Mouse (Mus musculus) midbrain, embryonic 16.5 days (tissue): ENCODE measurements around the gene Lrrc8d. TPM values are rescaled to one million over a fixed set of nuclear protein-coding genes. Genes with fewer than 3 reads are reported as not detected.
A peak's percentile ranks its signal among the peaks of the same experiment; 100 is the strongest.

Experiments
- ATAC-seq: fragments of 200-750 bp; cut with Nextera tagmentation; 2 replicates; pipeline ENCODE4 v1.8.0; 2017; ENCODE audit warnings: moderate TSS enrichment
- H3K27ac ChIP-seq: fragments of 300-500 bp; sonication (generic); 2 replicates; pipeline ENCODE4 v1.5.1; 2014; ENCODE audit warnings: mild to moderate bottlenecking, low read length, mixed read lengths
- H3K27me3 ChIP-seq: fragments of 300-500 bp; sonication (generic); 2 replicates; pipeline ENCODE4 v1.6.1; 2014; ENCODE audit warnings: low read depth, low read length, mixed read lengths; ENCODE audit not compliant: control insufficient read depth, insufficient read depth
- H3K36me3 ChIP-seq: fragments of 300-500 bp; sonication (generic); 2 replicates; pipeline ENCODE4 v1.6.1; 2014; ENCODE audit warnings: mild to moderate bottlenecking, low read length, moderate library complexity, mixed read lengths; ENCODE audit not compliant: control insufficient read depth, insufficient read depth
- H3K4me1 ChIP-seq: fragments of 300-500 bp; sonication (generic); 2 replicates; pipeline ENCODE4 v1.6.1; 2014; ENCODE audit warnings: mild to moderate bottlenecking, low read length, mixed read lengths; ENCODE audit not compliant: control insufficient read depth, insufficient read depth
- H3K4me2 ChIP-seq: fragments of 300-500 bp; sonication (generic); 2 replicates; pipeline ENCODE4 v1.6.1; 2014; ENCODE audit warnings: mild to moderate bottlenecking, low read length, mixed read lengths
- H3K4me3 ChIP-seq: fragments of 300-500 bp; sonication (generic); 2 replicates; pipeline ENCODE4 v1.5.1; 2014; ENCODE audit warnings: low read depth, mild to moderate bottlenecking, low read length, moderate library complexity, mixed read lengths
- H3K9ac ChIP-seq: fragments of 300-500 bp; sonication (generic); 2 replicates; pipeline ENCODE4 v1.6.1; 2014; ENCODE audit warnings: low read depth, low read length, mixed read lengths
- H3K9me3 ChIP-seq: fragments of 300-500 bp; sonication (generic); replicated peaks from 2 replicates; pipeline ENCODE4 v1.6.1; 2014; ENCODE audit warnings: mild to moderate bottlenecking, low read length, mixed read lengths; ENCODE audit not compliant: control insufficient read depth, poor library complexity, severe bottlenecking
- WGBS: fragments of 180-500 bp; shearing (Covaris S2); extraction: QIAGEN DNeasy Blood & Tissue Kit; methylation state at CpG from one replicate; pipeline ENCODE4 v1.1.7; 2014; 5-methylcytosine and 5-hydroxymethylcytosine counted together
- polyA plus RNA-seq: library from polyadenylated mRNA; unstranded; fragments of >200 nt; fragmentation: Nextera tagmentation; extraction: Ambion mirVana; gene quantifications from 2 replicates; pipeline ENCODE4 v1.2.1, GENCODE M21; 2015

Gene Lrrc8d
- polyA plus RNA-seq, 1 experiment from 2014 or later = 33.9 TPM

- no peaks in the 10 kb centered on the region for H3K36me3 ChIP-seq
- H3K4me3 ChIP-seq = no peak overlapping the region
- peaks cover 31% of the 10 kb centered on the region for H3K4me1 ChIP-seq
- no peaks in the 10 kb centered on the region for H3K9me3 ChIP-seq
- WGBS = 84% methylated on average over 5 of the region's 5 CpGs
- no peak overlapping the region for H3K27ac ChIP-seq
- H3K9ac ChIP-seq = no peak overlapping the region
- H3K27me3 ChIP-seq = no peaks in the 10 kb centered on the region
- no peak for ATAC-seq
- H3K4me2 ChIP-seq = no peak overlapping the region
These were observed 90.0 kb downstream of the Lrrc8d start for GRCm38 (mm10) chr5:105789801-105790200.

GRCm38 (mm10) chr5:105792331-105792801, 92.6 kb downstream of the Lrrc8d start:
- H3K27ac ChIP-seq = peak overlapping the region; percentile 58
- H3K36me3 ChIP-seq = no peaks in the 10 kb centered on the region
- H3K9me3 ChIP-seq = no peaks in the 10 kb centered on the region
- no peak overlapping the region for H3K4me3 ChIP-seq
- H3K4me2 ChIP-seq = peak overlapping the region; percentile 39
- peak; percentile 59 for ATAC-seq
- WGBS = 10% methylated on average over 8 of the region's 8 CpGs
- H3K9ac ChIP-seq = peak overlapping the region; percentile 33
- H3K27me3 ChIP-seq = no peaks in the 10 kb centered on the region
- H3K4me1 ChIP-seq = peaks cover 21% of the 10 kb centered on the region

GRCm38 (mm10) chr5:105792853-105793547, 93.2 kb downstream of the Lrrc8d start:
- no peaks in the 10 kb centered on the region for H3K9me3 ChIP-seq
- peaks cover 21% of the 10 kb centered on the region for H3K4me1 ChIP-seq
- H3K9ac ChIP-seq = peak overlapping the region; percentile 33
- H3K27me3 ChIP-seq = no peaks in the 10 kb centered on the region
- ATAC-seq = peak; percentile 72
- H3K27ac ChIP-seq = peak overlapping the region; percentile 58
- no peaks in the 10 kb centered on the region for H3K36me3 ChIP-seq
- whole genome bisulfite sequencing = 22% methylated on average over 13 of the region's 13 CpGs
- H3K4me3 ChIP-seq = no peak overlapping the region
- H3K4me2 ChIP-seq = peak overlapping the region; percentile 39

GRCm38 (mm10) chr5:105793548-105793940, 93.8 kb downstream of the Lrrc8d start:
- no peaks in the 10 kb centered on the region for H3K27me3 ChIP-seq
- H3K4me3 ChIP-seq = no peak overlapping the region
- H3K4me1 ChIP-seq = peaks cover 21% of the 10 kb centered on the region
- no peak for ATAC-seq
- 0 out of 2 replicates have a peak overlapping the region, but pooled peaks have one; percentile 22 for H3K27ac ChIP-seq
- WGBS = 31% methylated on average over 5 of the region's 5 CpGs
- H3K9me3 ChIP-seq = no peaks in the 10 kb centered on the region
- no peak overlapping the region for H3K9ac ChIP-seq
- H3K36me3 ChIP-seq = no peaks in the 10 kb centered on the region
- no peak overlapping the region for H3K4me2 ChIP-seq

GRCm38 (mm10) chr5:105798421-105798820, 98.7 kb downstream of the Lrrc8d start:
- Histone ChIP-seq H3K9me3 (no peaks in the 10 kb centered on the region), H3K27me3 (no peaks in the 10 kb centered on the region), H3K27ac (no peak overlapping the region), H3K4me2 (no peak overlapping the region), H3K36me3 (no peaks in the 10 kb centered on the region), H3K9ac (no peak overlapping the region), H3K4me3 (no peak overlapping the region), H3K4me1 (peaks cover 12% of the 10 kb centered on the region)
- 94% methylated on average over 4 of the region's 4 CpGs for WGBS
- ATAC-seq = no peak

- Histone ChIP-seq H3K36me3 (no peaks in the 10 kb centered on the region), H3K4me1 (peaks cover 8% of the 10 kb centered on the region), H3K27ac (peak overlapping the region; percentile 54), H3K4me2 (0 out of 2 replicates have a peak overlapping the region, but pooled peaks have one; percentile 2), H3K9ac (no peak overlapping the region), H3K4me3 (no peak overlapping the region), H3K9me3 (no peaks in the 10 kb centered on the region), H3K27me3 (no peaks in the 10 kb centered on the region)
- 20% methylated on average over 13 of the region's 13 CpGs for WGBS
- ATAC-seq = peak; percentile 62; the same call in 1 of the 2 replicates
These were observed 100.3 kb downstream of the Lrrc8d start for GRCm38 (mm10) chr5:105799850-105800635.

- ATAC-seq = no peak
- Histone ChIP-seq H3K4me2 (no peak overlapping the region), H3K4me1 (peaks cover 8% of the 10 kb centered on the region), H3K9ac (no peak overlapping the region), H3K4me3 (no peak overlapping the region), H3K9me3 (no peaks in the 10 kb centered on the region), H3K27ac (no peak overlapping the region), H3K36me3 (no peaks in the 10 kb centered on the region), H3K27me3 (no peaks in the 10 kb centered on the region)
- WGBS = 86% methylated on average over 10 of the region's 10 CpGs
These were observed 101.3 kb downstream of the Lrrc8d start for GRCm38 (mm10) chr5:105801031-105801529.

- Histone ChIP-seq H3K36me3 (no peaks in the 10 kb centered on the region), H3K4me2 (no peak overlapping the region), H3K4me1 (no peaks in the 10 kb centered on the region), H3K27ac (no peak overlapping the region), H3K4me3 (no peak overlapping the region), H3K9me3 (no peaks in the 10 kb centered on the region), H3K27me3 (no peaks in the 10 kb centered on the region), H3K9ac (no peak overlapping the region)
- no peak for ATAC-seq
- 94% methylated on average over 12 of the region's 12 CpGs for WGBS
These were observed 106.2 kb downstream of the Lrrc8d start for GRCm38 (mm10) chr5:105805955-105806354.

GRCm38 (mm10) chr5:105807461-105807860, 107.7 kb downstream of the Lrrc8d start:
- H3K4me3 ChIP-seq = no peak overlapping the region
- no peaks in the 10 kb centered on the region for H3K4me1 ChIP-seq
- H3K9ac ChIP-seq = no peak overlapping the region
- H3K4me2 ChIP-seq = no peak overlapping the region
- no peak for ATAC-seq
- peaks cover 3% of the 10 kb centered on the region for H3K9me3 ChIP-seq
- peaks cover 9% of the 10 kb centered on the region for H3K36me3 ChIP-seq
- 69% methylated on average over 7 of the region's 7 CpGs for WGBS
- H3K27ac ChIP-seq = no peak overlapping the region
- H3K27me3 ChIP-seq = no peaks in the 10 kb centered on the region
